Mouse (Mus musculus) kidney, postnatal 36 days (tissue): ENCODE measurements around the gene Gpkow.
"Not testable (repeated sequence)": the region's sequence is repeated elsewhere in the genome, so short reads cannot be mapped to it uniquely, and the experiment has no call there.

Experiments used
- DNase-seq, 2 experiments: peaks; one replicate each; pipeline ENCODE4 v3.0.0; 2021 to 2022; ENCODE audit warnings: mixed read lengths in 2 of 2

Gene Gpkow

GRCm38 (mm10) chrX:7690486-7690885, 6.4 kb upstream of the Gpkow start:
- no peak for DNase-seq

- peak; percentile 33 to 60 for DNase-seq
Observed at GRCm38 (mm10) chrX:7692862-7693261, 4.1 kb upstream of the Gpkow start.

DNA sequence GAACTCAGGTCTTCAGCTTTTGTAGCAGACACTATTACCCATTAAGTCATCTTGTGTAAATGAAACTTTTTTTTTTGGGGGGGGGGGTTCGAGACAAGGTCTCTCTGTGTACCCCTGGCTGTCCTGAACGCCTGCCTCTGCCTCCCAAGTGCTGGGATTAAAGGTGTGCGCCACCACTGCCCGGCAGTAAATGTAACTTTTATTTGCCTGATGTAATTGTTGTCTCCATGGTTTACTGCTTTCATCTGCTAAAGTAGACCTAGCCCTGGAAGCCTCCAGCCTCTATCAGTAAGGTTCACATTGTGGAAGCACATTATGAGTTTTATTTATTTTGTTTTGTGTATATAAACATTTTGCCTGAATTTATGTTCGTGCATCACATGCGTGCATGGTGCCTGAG, 411 bp upstream of the Gpkow start:
- DNase-seq = no peak

DNA sequence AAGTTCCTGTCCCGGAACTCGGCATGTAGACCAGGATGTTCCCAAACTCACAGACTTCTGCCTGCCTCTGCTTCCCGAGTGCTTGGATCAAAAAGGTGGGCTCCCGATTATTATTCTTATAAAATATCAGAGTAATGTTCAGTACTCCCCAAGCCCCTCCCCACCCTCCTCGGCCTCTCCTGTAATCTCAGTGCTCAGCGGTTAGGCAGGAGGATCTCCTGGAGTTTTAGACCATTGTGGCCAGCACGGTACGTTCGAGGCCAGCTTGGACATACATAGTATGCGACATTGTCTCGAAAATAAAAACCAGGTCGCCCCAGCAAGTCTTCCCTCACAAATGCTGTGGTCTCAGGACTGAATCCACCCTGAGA, 16.8 kb downstream of the Gpkow start:
- not testable (repeated sequence) for DNase-seq

- DNase-seq = peak; percentile 94 to 98
Observed at GRCm38 (mm10) chrX:7714135-7714899, 17.4 kb downstream of the Gpkow start, which contains the start of gene Wdr45. Gene Wdr45 (plus strand): TSS chrX:7714333.

DNA sequence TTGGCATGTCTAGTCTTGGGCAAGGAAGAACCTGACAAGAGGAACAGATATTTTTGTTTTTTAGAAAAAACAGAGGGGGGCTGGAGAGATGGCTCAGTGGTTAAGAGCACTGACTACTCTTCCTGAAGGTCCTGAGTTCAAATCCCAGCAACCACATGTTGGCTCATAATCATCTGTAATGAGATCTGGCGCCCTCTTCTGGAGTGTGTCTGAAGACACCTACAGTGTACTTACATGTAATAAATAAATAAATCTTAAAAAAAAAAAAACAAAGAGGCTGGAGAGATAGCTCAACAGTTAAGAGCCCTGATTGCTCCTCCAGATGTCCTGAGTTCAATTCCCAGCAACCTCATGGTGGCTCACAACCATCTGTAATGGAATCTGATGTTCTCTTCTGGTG, 19.1 kb downstream of the Gpkow start:
- peak in 1 of 2 experiments; percentile 31 for DNase-seq

DNA sequence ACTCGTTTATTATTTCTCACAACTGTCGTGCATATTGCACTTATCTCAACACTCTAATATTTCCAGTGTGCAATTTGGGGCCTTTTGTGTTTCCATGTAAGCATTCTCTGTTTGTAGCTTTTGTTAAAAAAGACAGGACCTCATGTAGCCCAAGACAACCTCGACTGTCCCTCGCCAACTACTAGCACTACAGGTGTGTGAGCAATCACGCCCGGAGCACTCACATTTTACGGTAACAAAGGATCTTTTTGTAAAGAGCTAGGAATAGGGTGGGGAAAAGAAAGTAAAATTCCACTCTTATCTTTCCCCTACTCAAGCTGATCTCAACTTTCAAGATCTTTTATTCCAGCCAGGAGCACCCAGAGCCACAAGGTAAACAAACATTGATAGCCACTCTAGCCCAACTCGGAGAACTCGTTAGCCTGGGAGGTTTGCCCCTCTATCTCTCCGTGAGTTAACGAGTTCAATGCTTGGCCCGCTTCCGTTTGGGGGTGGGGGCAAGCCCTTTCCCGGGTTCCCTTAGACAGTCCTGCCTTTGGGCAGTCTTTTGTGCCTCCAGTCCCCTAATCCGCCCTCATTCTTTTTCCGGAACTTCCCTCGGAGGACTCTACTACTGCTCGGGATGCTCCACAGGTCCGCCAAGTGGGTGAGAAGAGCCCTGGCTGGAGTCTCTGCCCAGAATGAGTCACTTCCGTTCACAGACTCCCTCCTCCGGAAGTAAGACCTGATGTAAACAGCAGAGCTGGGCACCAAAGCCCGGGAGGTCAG, 24.8 kb downstream of the Gpkow start, which contains the start of gene Gm45208:
TSS of gene Gm45208 (plus strand) at position 732 of the 768 bp plus-strand sequence.
- peak; percentile 76 for DNase-seq

DNA sequence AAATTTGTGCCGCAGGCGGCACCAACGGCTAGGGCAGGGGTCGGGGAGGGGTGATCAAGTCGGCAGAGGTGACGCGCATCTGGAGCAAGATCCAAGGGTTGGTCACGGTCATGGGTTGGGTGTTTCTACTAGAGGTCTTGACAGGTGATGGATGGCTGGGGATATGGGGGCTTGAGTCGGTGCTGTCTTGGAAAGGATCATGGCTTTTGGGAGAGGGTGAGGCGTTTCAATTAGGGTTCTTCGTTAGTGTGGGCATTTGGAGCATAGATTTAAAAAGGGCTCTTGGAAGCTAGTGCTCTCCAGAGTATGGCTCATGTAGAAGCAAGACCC, 25.3 kb downstream of the Gpkow start:
- no peak for DNase-seq

DNA sequence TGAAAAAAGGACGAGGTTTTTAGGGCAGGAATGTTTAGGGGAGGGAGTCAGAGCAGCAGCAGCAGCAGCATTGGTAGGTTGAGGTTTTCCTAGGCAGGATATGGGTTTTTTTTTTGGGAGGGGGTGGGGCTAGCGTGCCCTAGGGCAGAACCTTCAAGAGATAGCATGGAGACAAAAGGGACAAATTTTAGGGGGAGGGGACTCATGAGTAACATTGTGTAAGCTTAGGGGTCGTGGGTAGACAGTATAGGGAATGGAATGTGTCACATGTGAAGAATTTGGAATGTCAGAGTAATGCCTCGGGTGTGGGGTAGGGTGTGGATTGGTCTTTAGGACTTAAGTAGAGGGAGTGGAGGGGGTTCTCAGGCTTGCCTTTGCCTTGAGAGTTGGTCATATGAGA, 25.8 kb downstream of the Gpkow start:
- DNase-seq = no peak

- no peak for DNase-seq
Observed at GRCm38 (mm10) chrX:7724135-7724534, 27.2 kb downstream of the Gpkow start.

DNA sequence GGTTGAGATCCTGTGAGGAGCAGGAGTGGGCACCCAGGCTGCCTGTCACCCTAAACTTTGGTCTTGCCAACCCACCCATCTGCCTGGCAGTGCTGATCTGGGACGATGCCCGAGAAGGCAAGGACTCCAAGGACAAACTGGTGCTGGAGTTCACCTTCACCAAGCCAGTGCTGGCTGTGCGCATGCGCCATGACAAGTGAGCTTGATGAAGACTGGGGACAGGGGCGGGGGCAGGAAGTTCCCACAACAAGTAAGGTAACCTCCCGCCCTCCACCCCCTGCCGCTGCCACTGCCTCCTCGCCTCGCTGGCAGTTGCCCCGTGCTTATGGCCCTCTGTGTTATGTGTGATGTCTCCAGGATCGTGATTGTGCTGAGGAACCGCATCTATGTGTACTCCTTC, 28.9 kb downstream of the Gpkow start:
- no peak for DNase-seq

DNA sequence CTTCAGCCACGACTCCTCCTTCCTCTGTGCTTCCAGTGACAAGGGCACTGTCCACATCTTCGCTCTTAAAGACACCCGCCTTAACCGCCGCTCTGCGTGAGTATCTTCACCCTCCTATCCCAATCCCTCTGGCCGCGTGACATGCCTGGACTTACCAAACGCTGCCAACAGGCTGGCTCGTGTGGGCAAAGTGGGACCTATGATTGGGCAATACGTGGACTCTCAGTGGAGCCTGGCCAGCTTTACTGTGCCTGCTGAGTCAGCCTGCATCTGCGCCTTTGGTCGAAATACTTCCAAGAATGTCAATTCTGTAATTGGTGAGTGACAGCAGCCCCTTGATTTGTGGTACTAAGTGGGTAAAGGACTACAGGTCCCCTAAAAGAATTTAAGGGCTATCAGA, 30.2 kb downstream of the Gpkow start:
- no peak for DNase-seq

GRCm38 (mm10) chrX:7728215-7728921, 31.4 kb downstream of the Gpkow start, which contains the start of gene Praf2:
Gene Praf2 (plus strand): TSS chrX:7728439.
- DNase-seq = peak; percentile 81 to 89

GRCm38 (mm10) chrX:7728922-7729265, 32.0 kb downstream of the Gpkow start:
- DNase-seq = no peak

GRCm38 (mm10) chrX:7733571-7734156, 36.7 kb downstream of the Gpkow start:
- peak; percentile 69 to 91 for DNase-seq

DNA sequence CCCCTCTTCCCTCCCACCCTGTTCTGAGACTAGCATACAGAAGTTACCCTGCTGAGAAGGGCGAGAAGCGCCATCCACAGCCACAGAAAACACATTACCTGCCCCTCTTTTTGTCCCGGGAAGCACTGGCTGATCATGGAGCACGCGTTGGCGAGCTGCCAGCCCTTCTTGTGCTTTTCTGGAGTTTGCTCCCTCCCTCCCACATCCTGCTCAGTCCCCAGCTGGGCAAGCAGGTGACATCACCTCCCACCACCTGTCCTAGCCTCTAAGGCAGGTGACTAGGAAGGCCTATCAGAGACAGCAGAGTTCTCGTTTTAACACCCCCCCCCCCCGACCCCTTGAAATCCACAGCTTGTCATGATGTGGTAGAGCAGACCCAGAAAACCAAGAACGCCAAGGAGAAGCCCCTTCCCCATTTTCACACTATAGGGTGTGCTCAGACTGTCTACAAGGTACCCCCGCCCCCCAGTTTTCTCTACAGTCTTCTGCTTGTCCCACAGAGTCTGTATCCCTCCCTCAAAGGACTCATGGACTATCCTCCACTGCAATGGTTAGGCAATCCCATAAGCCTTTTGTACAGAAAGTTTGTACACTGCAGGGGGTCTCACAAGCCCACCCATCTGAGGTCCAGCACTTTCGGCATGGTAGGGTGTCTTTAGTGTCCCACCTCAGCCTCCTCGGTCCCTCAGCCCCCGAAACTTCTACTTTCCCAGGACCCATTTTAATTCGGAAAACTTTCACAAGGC, 42.6 kb downstream of the Gpkow start:
- DNase-seq = peak; percentile 84 to 87

GRCm38 (mm10) chrX:7740082-7740819, 43.3 kb downstream of the Gpkow start:
- peak; percentile 27 to 45 for DNase-seq

- peak in 1 of 2 experiments; percentile 14 for DNase-seq
Observed at GRCm38 (mm10) chrX:7741103-7741502, 44.2 kb downstream of the Gpkow start.

DNA sequence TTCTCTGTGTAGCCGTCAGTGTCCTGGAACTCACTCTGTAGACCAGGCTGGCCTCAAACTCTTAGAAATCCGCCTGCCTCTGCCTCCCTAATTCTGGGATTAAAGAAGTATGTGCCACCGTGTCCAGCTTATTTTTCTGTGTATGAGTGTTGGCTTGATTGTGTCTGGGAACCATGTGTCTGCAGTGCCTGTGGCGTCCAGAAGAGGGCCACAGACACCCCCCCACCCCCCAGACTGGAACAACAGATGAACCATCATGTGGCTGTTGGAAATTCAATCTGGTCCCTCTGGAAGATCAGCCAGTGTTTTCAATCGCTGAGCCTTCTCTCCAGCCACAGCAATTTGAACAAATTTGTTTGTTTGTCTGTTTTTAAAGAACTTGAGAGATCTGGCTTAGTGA, 46.5 kb downstream of the Gpkow start:
- DNase-seq = no peak

GRCm38 (mm10) chrX:7744940-7745339, 48.0 kb downstream of the Gpkow start:
- DNase-seq = no peak

GRCm38 (mm10) chrX:7745429-7745828, 48.5 kb downstream of the Gpkow start:
- no peak for DNase-seq
